Mouse (Mus musculus) forebrain, embryonic 14.5 days (tissue): ENCODE measurements around the gene Mrpl51. TPM values are rescaled to one million over a fixed set of nuclear protein-coding genes. Genes with fewer than 3 reads are reported as not detected.

Experiments used
- ATAC-seq: fragments of 200-750 bp; cut with Nextera tagmentation; 2 replicates; pipeline ENCODE4 v1.8.0; 2017; ENCODE audit warnings: mild to moderate bottlenecking, moderate library complexity
- DNase-seq: peaks from one replicate; pipeline ENCODE4 v3.0.0-alpha.2; 2015; ENCODE audit warnings: low spot score
- H3K27ac ChIP-seq: fragments of 300-500 bp; sonication (generic); 2 replicates; pipeline ENCODE4 v1.5.1; 2014; ENCODE audit warnings: low read depth, mild to moderate bottlenecking, control low read depth, low read length, moderate library complexity
- H3K27me3 ChIP-seq: fragments of 300-500 bp; sonication (generic); replicated peaks from 2 replicates; pipeline ENCODE4 v1.6.1; 2014; ENCODE audit warnings: low read length, control low read depth, mixed read lengths; ENCODE audit not compliant: control insufficient read depth, insufficient read depth
- H3K36me3 ChIP-seq: fragments of 300-500 bp; sonication (generic); 2 replicates; pipeline ENCODE4 v1.6.1; 2014; ENCODE audit warnings: low read length, control low read depth; ENCODE audit not compliant: control insufficient read depth, insufficient read depth
- H3K4me1 ChIP-seq: fragments of 300-500 bp; sonication (generic); 2 replicates; pipeline ENCODE4 v1.6.1; 2014; ENCODE audit warnings: antibody characterized with exemption, low read length, control low read depth; ENCODE audit not compliant: control insufficient read depth, insufficient read depth
- H3K4me2 ChIP-seq: fragments of 300-500 bp; sonication (generic); 2 replicates; pipeline ENCODE4 v1.6.1; 2014; ENCODE audit warnings: mild to moderate bottlenecking, control low read depth, low read length
- H3K4me3 ChIP-seq: fragments of 300-500 bp; sonication (generic); 2 replicates; pipeline ENCODE4 v1.5.1; 2014; ENCODE audit warnings: low read depth, low read length, control low read depth
- H3K9ac ChIP-seq: fragments of 300-500 bp; sonication (generic); 2 replicates; pipeline ENCODE4 v1.6.1; 2014; ENCODE audit warnings: mild to moderate bottlenecking, low read length, control low read depth, moderate library complexity
- H3K9me3 ChIP-seq: fragments of 300-500 bp; sonication (generic); replicated peaks from 2 replicates; pipeline ENCODE4 v1.6.1; 2016; ENCODE audit warnings: low read length, control low read depth, mixed read lengths; ENCODE audit not compliant: control insufficient read depth
- WGBS: fragments of 180-500 bp; shearing (Covaris S2); extraction: QIAGEN DNeasy Blood & Tissue Kit; methylation state at CpG from one replicate; pipeline ENCODE4 v1.1.7; 2014; 5-methylcytosine and 5-hydroxymethylcytosine counted together
- polyA plus RNA-seq: library from polyadenylated mRNA; unstranded; fragments of >200 nt; fragmentation: Nextera tagmentation; extraction: Ambion mirVana; gene quantifications from 2 replicates; pipeline ENCODE4 v1.2.1, GENCODE M21; 2014

Gene Mrpl51
- polyA plus RNA-seq, 1 experiment from 2014 or later = 179 TPM

- Histone ChIP-seq H3K36me3 (no peaks in the 10 kb centered on the region), H3K9ac (peak overlapping the region; percentile 66), H3K27ac (no peak overlapping the region), H3K4me3 (no peak overlapping the region), H3K4me2 (peak overlapping the region; percentile 72), H3K27me3 (no peaks in the 10 kb centered on the region), H3K9me3 (no peaks in the 10 kb centered on the region), H3K4me1 (no peaks in the 10 kb centered on the region)
- DNase-seq = no peak
- ATAC-seq = no peak
- WGBS = 59% methylated on average over 4 of the region's 4 CpGs
Observed at GRCm38 (mm10) chr6:125232045-125232437, 40.4 kb downstream of the Mrpl51 start.

- Histone ChIP-seq H3K9me3 (no peaks in the 10 kb centered on the region), H3K4me1 (no peaks in the 10 kb centered on the region), H3K9ac (no peak overlapping the region; the same call in 1 of the 2 replicates), H3K4me3 (no peak overlapping the region), H3K27me3 (no peaks in the 10 kb centered on the region), H3K4me2 (no peak overlapping the region), H3K36me3 (no peaks in the 10 kb centered on the region), H3K27ac (no peak overlapping the region)
- WGBS = 87% methylated on average over 6 of the region's 6 CpGs
- DNase-seq (no peak), ATAC-seq (no peak)
Observed at GRCm38 (mm10) chr6:125232516-125232915, 40.9 kb downstream of the Mrpl51 start.

DNA sequence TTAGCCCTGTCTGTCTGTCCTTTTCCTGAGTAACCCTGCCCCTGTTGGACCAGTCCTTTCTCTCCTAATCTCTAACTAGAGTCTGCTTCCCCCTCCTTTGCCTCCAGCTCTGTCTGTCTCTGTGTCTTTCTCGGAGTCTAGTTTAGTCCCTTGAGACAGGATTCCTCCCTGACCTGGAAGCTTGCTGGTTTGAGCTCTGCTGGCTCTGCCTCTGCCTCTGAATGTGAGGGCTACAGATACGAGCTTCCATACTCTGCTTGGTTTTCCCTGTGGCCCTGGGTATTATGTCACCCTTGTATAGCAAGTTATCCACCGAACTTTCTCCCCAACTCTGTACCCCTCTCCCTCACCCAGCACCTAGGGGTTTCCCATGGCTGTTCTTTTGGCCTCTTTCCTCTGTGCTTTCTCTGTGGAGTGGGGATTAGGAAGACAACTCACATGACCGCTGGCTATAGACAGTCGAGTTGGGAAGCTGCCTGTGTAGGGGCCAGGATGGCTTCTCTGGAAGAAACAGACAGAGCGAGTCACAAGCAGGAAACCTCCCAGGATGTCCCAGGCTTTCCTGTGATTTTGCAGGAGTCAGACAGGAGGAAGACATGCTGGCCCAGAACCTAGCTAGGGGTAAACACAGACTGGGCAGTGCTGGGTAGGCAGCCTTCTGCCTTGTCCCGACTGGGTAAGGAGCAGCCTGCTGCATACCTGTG lies 42.4 kb downstream of the Mrpl51 start:
- no peaks in the 10 kb centered on the region for H3K9me3 ChIP-seq
- H3K36me3 ChIP-seq = no peaks in the 10 kb centered on the region
- 64% methylated on average over 7 of the region's 7 CpGs for WGBS
- no peak overlapping the region for H3K4me2 ChIP-seq
- no peak overlapping the region for H3K27ac ChIP-seq
- H3K27me3 ChIP-seq = no peaks in the 10 kb centered on the region
- no peak for ATAC-seq
- H3K4me3 ChIP-seq = no peak overlapping the region
- H3K4me1 ChIP-seq = no peaks in the 10 kb centered on the region
- DNase-seq = no peak
- no peak overlapping the region for H3K9ac ChIP-seq

- H3K4me1 ChIP-seq = no peaks in the 10 kb centered on the region
- H3K4me2 ChIP-seq = no peak overlapping the region
- no peaks in the 10 kb centered on the region for H3K9me3 ChIP-seq
- H3K4me3 ChIP-seq = no peak overlapping the region
- H3K27ac ChIP-seq = no peak overlapping the region
- H3K27me3 ChIP-seq = no peaks in the 10 kb centered on the region
- 73% methylated on average over 5 of the region's 5 CpGs for WGBS
- H3K36me3 ChIP-seq = no peaks in the 10 kb centered on the region
- DNase-seq (no peak), ATAC-seq (no peak)
- no peak overlapping the region for H3K9ac ChIP-seq
Observed at GRCm38 (mm10) chr6:125234520-125234828, 42.9 kb downstream of the Mrpl51 start.

DNA sequence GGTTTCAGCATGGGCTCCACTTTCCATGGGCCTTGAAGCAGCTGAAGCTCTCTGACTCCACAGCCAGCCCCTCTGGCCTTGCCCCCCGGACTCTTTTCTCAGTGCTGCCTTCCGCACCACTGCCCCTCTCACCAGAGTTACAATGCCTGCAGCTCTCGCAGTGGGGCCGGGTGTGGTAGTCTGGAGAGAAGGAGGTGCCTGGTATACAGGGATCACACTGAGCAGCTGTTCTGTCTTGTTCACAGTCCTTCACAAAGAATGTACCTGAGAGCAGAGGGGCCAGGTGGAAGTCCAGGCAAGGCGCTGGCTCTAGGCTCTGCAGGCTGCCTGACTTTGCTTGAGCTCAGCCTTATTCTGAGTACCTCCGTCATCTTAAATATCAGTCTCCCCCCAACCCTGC lies 44.7 kb downstream of the Mrpl51 start:
- Histone ChIP-seq H3K9me3 (no peaks in the 10 kb centered on the region), H3K4me3 (no peak overlapping the region), H3K9ac (no peak overlapping the region), H3K4me1 (no peaks in the 10 kb centered on the region), H3K27ac (no peak overlapping the region), H3K4me2 (no peak overlapping the region), H3K27me3 (no peaks in the 10 kb centered on the region), H3K36me3 (no peaks in the 10 kb centered on the region)
- ATAC-seq = no peak
- no peak for DNase-seq
- 47% methylated on average over 6 of the region's 6 CpGs for WGBS

- ATAC-seq = no peak
- Histone ChIP-seq H3K4me2 (no peak within 1 kb of the TSS), H3K36me3 (no peaks in the 10 kb centered on the region), H3K27me3 (no peaks in the 10 kb centered on the region), H3K9me3 (no peaks in the 10 kb centered on the region), H3K27ac (no peak within 1 kb of the TSS), H3K9ac (no peak within 1 kb of the TSS), H3K4me1 (no peaks in the 10 kb centered on the region), H3K4me3 (no peak within 1 kb of the TSS)
- DNase-seq = no peak
- 20% methylated on average over 6 of the region's 6 CpGs for WGBS
Observed at GRCm38 (mm10) chr6:125236782-125237181, 45.2 kb downstream of the Mrpl51 start, which contains the start of gene Cd27. Cd27 (minus strand) TSS chr6:125237010.

- H3K9ac ChIP-seq = no peak overlapping the region
- ATAC-seq (no peak), DNase-seq (no peak)
- H3K4me1 ChIP-seq = no peaks in the 10 kb centered on the region
- no peaks in the 10 kb centered on the region for H3K36me3 ChIP-seq
- H3K27me3 ChIP-seq = no peaks in the 10 kb centered on the region
- no peaks in the 10 kb centered on the region for H3K9me3 ChIP-seq
- no peak overlapping the region for H3K4me2 ChIP-seq
- no peak overlapping the region for H3K4me3 ChIP-seq
- 93% methylated on average over 4 of the region's 4 CpGs for WGBS
- H3K27ac ChIP-seq = no peak overlapping the region
Observed at GRCm38 (mm10) chr6:125237421-125237820, 45.8 kb downstream of the Mrpl51 start.

DNA sequence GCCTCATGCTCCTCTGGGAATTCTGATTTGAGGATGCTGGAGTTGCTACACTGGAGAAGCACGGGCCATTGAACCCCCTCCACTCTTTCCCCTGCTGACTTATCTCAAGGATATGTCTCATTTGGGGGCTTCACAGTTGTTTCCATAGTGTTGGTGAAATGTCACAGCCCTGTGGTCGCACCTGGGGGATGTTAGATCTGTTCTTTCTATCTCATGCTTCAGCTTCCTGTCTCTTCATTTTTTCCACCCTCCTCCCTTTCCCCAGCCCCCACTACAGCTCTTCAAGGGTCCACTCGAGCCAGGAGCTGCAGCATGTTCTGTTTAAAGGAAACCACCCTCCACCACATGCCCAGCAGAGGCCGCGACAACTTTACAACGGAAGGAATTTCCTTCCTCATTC lies 46.8 kb downstream of the Mrpl51 start:
- WGBS = 86% methylated on average over 6 of the region's 6 CpGs
- Histone ChIP-seq H3K9ac (no peak overlapping the region), H3K9me3 (no peaks in the 10 kb centered on the region), H3K36me3 (no peaks in the 10 kb centered on the region), H3K4me1 (no peaks in the 10 kb centered on the region), H3K27ac (no peak overlapping the region), H3K4me3 (no peak overlapping the region), H3K4me2 (no peak overlapping the region), H3K27me3 (no peaks in the 10 kb centered on the region)
- ATAC-seq (no peak), DNase-seq (no peak)

GRCm38 (mm10) chr6:125239547-125239946 lies 47.9 kb downstream of the Mrpl51 start:
- no peak overlapping the region for H3K9ac ChIP-seq
- H3K9me3 ChIP-seq = no peaks in the 10 kb centered on the region
- DNase-seq = no peak
- no peak overlapping the region for H3K27ac ChIP-seq
- WGBS = 96% methylated on average over 5 of the region's 5 CpGs
- H3K27me3 ChIP-seq = no peaks in the 10 kb centered on the region
- no peak overlapping the region for H3K4me2 ChIP-seq
- H3K4me3 ChIP-seq = no peak overlapping the region
- ATAC-seq = no peak
- no peaks in the 10 kb centered on the region for H3K36me3 ChIP-seq
- H3K4me1 ChIP-seq = no peaks in the 10 kb centered on the region
